14 mouse cellular contexts compared by ENCODE assay signal in the genomic region with DNA sequence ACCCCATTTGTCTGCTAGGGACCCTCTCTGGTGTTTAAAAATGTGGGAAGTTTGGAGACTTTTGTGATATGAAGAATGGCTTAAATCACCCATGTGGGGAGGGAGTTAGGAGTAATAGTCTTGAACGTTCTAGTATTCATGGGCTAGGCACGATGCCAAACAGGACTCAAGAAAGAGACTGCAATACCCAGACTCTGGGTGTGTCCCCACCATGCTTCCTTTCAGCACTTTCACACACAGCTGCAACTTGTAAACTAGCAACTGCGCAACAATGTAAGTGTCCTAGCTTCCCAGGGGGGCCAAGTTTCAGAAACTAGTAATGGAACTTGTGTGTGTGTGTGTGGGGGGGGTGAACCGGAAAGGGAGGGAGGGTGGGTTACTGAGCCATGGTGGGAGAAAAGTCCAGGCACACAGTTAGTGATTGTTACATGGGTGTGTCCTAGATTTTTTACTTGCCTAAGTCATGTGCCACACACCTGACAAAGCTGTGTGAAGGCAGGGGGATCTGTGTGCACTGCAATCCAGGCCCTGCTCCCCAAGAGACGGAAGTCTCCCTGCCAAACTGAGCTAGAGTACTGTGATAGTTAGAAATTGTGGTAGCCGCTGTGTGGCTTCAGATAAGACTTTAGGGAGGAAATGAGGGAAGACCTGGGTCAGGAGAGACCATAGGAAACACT.
DNase-seq lines count a peak whose midpoint lies in the region; ATAC-seq lines count a peak whose summit lies in the region.
"Had no signal": no experiment of that assay in that cellular context is flagged by ENCODE, and none has a peak within 500 bp of the region (broad histone marks: within the 10 kb centered on the region; RNA-seq: fewer than 3 reads in every experiment).

No protein-coding gene starts in this region.

- WGBS in heart, embryonic 10.5 days: 70% methylated on average over 6 of the region's 6 CpGs
- WGBS in limb, embryonic 13.5 days: 36% methylated on average over 6 of the region's 6 CpGs
- 61% methylated on average over 6 of the region's 6 CpGs for WGBS in liver, embryonic 12.5 days (ENCODE audit: insufficient replicate concordance)

- no peaks in the 10 kb centered on the region for H3K36me3 ChIP-seq in heart, embryonic 10.5 days
- H3K36me3 ChIP-seq in limb, embryonic 13.5 days: no peaks in the 10 kb centered on the region
- H3K36me3 ChIP-seq in liver, embryonic 12.5 days: no peaks in the 10 kb centered on the region
- H3K36me3 ChIP-seq: heart, embryonic 13.5 days had no signal

- no peak overlapping the region for H3K9ac ChIP-seq in limb, embryonic 13.5 days
- no peak overlapping the region for H3K9ac ChIP-seq in liver, embryonic 12.5 days
- H3K9ac ChIP-seq: heart, embryonic 13.5 days had no signal

- H3K4me1 ChIP-seq in heart, embryonic 10.5 days: no peaks in the 10 kb centered on the region
- H3K4me1 ChIP-seq in limb, embryonic 13.5 days: peaks cover 3% of the 10 kb centered on the region; the same call in 1 of the 2 replicates
- no peaks in the 10 kb centered on the region for H3K4me1 ChIP-seq in liver, embryonic 12.5 days
- H3K4me1 ChIP-seq: heart, embryonic 13.5 days had no signal

- no peaks in the 10 kb centered on the region for H3K27me3 ChIP-seq in heart, embryonic 10.5 days (ENCODE audit: insufficient read depth, poor library complexity, severe bottlenecking)
- H3K27me3 ChIP-seq in limb, embryonic 13.5 days: no peaks in the 10 kb centered on the region
- no peaks in the 10 kb centered on the region for H3K27me3 ChIP-seq in liver, embryonic 12.5 days (replicated peaks)
- H3K27me3 ChIP-seq: heart, embryonic 13.5 days had no signal

- DNase-seq in heart, adult 11 months: peak; percentile 97
- no peak for DNase-seq in heart, embryonic 10.5 days (ENCODE audit: low spot score)
- peak; percentile 33 for DNase-seq in gastrocnemius, postnatal 25 days
- DNase-seq in lung, postnatal 36 days: peak; percentile 59
- DNase-seq in spleen, adult 12 weeks (ENCODE audit: low spot score): no peak
- no peak for DNase-seq in adrenal gland, adult 2 months
- DNase-seq: cerebellum, adult 18-20 months; right cerebral cortex, postnatal 14 days had no signal

- no peaks in the 10 kb centered on the region for H3K9me3 ChIP-seq in heart, embryonic 10.5 days
- H3K9me3 ChIP-seq in limb, embryonic 13.5 days: no peaks in the 10 kb centered on the region
- H3K9me3 ChIP-seq in liver, embryonic 12.5 days (replicated peaks): no peaks in the 10 kb centered on the region
- H3K9me3 ChIP-seq: heart, embryonic 13.5 days had no signal

- no peak overlapping the region for H3K27ac ChIP-seq in heart, embryonic 10.5 days
- 0 out of 2 replicates have a peak overlapping the region, but pooled peaks have one; percentile 1 for H3K27ac ChIP-seq in limb, embryonic 13.5 days
- no peak overlapping the region for H3K27ac ChIP-seq in liver, embryonic 12.5 days
- H3K27ac ChIP-seq: heart, embryonic 13.5 days; hindbrain, postnatal 0 days; macrophage had no signal

- ATAC-seq in limb, embryonic 13.5 days (ENCODE audit: low FRiP score, low read depth): peak; percentile 73
- ATAC-seq in liver, embryonic 12.5 days: no peak
- ATAC-seq: hindbrain, postnatal 0 days; midbrain, embryonic 16.5 days had no signal

- no peak overlapping the region for H3K4me3 ChIP-seq in heart, embryonic 10.5 days
- H3K4me3 ChIP-seq in limb, embryonic 13.5 days: no peak overlapping the region
- no peak overlapping the region for H3K4me3 ChIP-seq in liver, embryonic 12.5 days
- H3K4me3 ChIP-seq: heart, embryonic 13.5 days had no signal

- no peak overlapping the region for H3K4me2 ChIP-seq in limb, embryonic 13.5 days (replicated peaks)
- H3K4me2 ChIP-seq in liver, embryonic 12.5 days: no peak overlapping the region
- H3K4me2 ChIP-seq: heart, embryonic 13.5 days had no signal

Comparison
In these comparisons a context has a peak if more than half of its experiments do, and no peak if none do; other contexts are left out.
1. DNase-seq: peak in heart, adult 11 months (single experiment), gastrocnemius, postnatal 25 days (single experiment) and lung, postnatal 36 days (single experiment); none in heart, embryonic 10.5 days (single experiment), spleen, adult 12 weeks (single experiment) and adrenal gland, adult 2 months (single experiment).